Mouse (Mus musculus): ENCODE results near the gene Hist1h2bn. TPM values are rescaled to one million over a fixed set of nuclear protein-coding genes. Genes with fewer than 3 reads are reported as not detected.
A peak's percentile ranks its signal among the peaks of the same experiment; 100 is the strongest.
"Not testable (repeated sequence)": the region's sequence is repeated elsewhere in the genome, so short reads cannot be mapped to it uniquely, and the experiment has no call there.

Gene Hist1h2bn
- polyA plus RNA-seq (2015; fragmentation: Nextera tagmentation; extraction: Ambion mirVana), result 2.2 and 6.0 TPM in 2 replicates

DNA sequence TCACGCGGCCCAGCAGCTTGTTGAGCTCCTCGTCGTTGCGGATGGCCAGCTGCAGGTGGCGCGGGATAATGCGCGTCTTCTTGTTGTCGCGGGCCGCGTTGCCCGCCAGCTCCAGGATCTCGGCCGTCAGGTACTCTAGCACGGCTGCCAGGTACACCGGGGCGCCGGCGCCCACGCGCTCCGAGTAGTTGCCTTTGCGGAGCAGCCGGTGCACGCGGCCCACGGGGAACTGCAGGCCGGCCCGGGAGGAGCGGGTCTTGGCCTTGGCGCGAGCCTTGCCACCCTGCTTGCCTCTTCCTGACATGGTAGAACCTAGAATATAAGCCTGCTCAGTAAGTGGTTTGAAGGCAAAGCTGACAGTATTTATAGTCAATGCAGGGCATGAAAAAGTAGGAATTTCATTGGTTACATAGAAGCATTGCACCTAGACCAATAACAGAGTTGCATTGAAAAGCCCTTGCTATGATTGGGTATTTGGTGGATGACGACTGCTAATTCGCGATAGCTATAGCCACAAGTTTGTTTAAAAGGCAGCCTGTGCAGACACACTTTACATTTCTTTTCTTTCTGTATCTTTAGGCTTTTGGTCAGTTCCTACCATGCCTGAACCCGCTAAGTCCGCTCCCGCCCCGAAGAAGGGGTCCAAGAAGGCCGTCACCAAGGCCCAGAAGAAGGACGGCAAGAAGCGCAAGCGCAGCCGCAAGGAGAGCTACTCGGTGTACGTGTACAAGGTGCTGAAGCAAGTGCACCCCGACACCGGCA, at the start of gene Hist1h2bn, which contains the start of gene Hist1h2ak:
Gene Hist1h2bn (plus strand): TSS at position 600 of the 762 bp plus-strand sequence.
Gene Hist1h2ak (minus strand): TSS at position 304 of the 762 bp plus-strand sequence.
- under 1% methylated on average over 47 of the region's 50 CpGs for WGBS
- peak; percentile 95 for ATAC-seq (replicated peaks; ENCODE audit: low FRiP score)
- H3K9me3 ChIP-seq (replicated peaks), result not testable (repeated sequence)

DNA sequence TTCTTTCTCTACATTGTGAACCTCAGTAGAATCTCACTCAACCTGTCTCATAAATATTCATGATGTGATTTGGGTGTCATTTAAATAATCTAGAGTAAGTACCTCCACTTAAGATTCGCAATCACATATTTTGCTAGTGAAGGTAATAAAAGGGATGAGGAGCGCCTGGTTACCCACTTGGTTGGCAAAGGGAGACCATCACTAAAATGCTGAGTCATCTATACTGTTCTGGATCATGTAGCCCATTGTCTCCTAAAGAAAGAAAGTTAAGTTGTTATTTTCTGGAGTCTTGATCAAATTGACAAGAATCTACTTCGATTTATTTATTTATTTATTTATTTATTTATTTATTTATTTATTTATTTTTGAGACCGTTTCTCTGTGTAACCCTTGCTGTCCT, 47.3 kb upstream of the Hist1h2bn start:
- Histone ChIP-seq H3K27ac (no peak overlapping the region), H3K9me3 (replicated peaks) (no peaks in the 10 kb centered on the region), H3K36me3 (no peaks in the 10 kb centered on the region), H3K27me3 (no peaks in the 10 kb centered on the region), H3K4me2 (no peak overlapping the region), H3K9ac (no peak overlapping the region), H3K4me1 (0 out of 2 replicates have a peak, but pooled peaks cover 6% of the 10 kb centered on the region), H3K4me3 (replicated peaks) (no peak overlapping the region)
- ATAC-seq (replicated peaks; ENCODE audit: low FRiP score), result no peak
- 75% methylated on average over 4 of the region's 4 CpGs for WGBS

More for the DNA sequence above, at the start of gene Hist1h2bn, which contains the start of gene Hist1h2ak:
- peak within 1 kb of the TSS; percentile 61 for H3K9ac ChIP-seq
- H3K27ac ChIP-seq, result peak within 1 kb of the TSS; percentile 97
- H3K27me3 ChIP-seq, H3K36me3 ChIP-seq: not testable (repeated sequence)
- peak within 1 kb of the TSS; percentile 69 for H3K4me2 ChIP-seq
- H3K4me3 ChIP-seq (replicated peaks), result peak within 1 kb of the TSS; percentile 49
- H3K4me1 ChIP-seq, result peaks cover 19% of the 10 kb centered on the region; the same call in 1 of the 2 replicates

DNA sequence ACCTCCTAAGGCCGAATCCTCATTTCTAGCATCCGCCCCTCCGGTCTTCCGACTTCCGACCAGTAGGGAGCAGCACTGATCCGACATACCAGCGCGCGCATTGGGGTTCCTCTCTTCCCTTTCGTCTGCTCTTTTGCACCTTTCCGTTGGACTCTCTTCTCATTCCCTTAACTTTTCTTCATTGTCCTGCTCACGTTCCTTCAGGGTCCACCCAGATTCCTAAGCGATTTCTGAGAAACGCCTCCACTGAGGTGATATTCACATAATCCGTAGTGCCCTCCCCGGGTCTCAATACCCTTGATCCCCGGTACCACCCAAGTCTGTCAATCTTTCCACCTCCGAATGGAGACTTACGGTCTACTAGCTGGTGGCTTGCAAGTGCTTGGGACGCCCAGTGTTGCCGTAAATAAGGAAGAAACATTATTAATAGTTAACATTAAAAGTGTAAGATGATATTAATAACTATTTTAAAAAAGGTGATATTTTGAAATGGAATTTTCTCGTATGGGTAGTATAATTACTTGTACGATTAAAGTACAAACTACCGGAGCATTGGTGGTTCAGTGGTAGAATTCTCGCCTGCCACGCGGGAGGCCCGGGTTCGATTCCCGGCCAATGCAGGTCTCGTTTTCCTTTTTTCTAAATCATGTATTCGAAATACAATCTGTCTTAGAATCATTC, 43.8 kb upstream of the Hist1h2bn start:
- peak; percentile 76 for ATAC-seq (replicated peaks; ENCODE audit: low FRiP score)
- Histone ChIP-seq H3K4me3 (replicated peaks) (peak overlapping the region; percentile 77), H3K4me1 (peaks cover 13% of the 10 kb centered on the region), H3K4me2 (peak overlapping the region; percentile 75), H3K36me3 (no peaks in the 10 kb centered on the region), H3K9ac (peak overlapping the region; percentile 48; the same call in 1 of the 2 replicates), H3K27me3 (no peaks in the 10 kb centered on the region), H3K9me3 (replicated peaks) (no peaks in the 10 kb centered on the region), H3K27ac (peak overlapping the region; percentile 93)
- under 1% methylated on average over 32 of the region's 32 CpGs for WGBS

DNA sequence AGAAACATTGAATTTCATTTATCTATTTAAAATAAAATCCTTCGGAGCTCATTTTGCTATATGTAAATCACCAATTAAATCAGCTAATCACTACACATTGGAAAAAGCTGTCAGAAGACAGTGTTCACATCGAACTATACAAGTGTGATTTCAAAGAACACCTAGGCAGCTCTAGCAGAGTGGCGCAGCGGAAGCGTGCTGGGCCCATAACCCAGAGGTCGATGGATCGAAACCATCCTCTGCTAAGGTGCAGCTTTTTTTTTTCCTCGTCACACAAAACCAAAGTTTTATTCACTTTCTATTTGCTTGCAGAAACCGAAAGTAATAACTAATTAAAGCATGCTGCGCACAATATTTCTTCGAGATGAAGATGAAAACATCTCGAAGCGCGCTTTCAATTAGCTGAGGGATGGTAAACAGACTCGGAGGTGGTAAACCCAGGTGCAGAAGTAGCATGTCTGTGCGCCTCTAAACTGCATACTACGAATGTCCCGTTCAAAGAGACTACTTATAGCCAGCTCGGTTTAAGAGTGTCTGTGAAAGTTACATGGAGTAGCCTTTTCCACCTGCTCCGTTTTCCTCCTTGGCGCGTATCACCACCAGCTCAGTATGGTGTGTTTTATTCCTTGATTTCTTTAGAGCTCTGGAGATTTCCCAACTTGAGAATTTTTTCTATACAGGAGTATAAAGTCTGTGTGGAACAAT, 43.0 kb upstream of the Hist1h2bn start:
- ATAC-seq (replicated peaks; ENCODE audit: low FRiP score), result peak; percentile 80
- no peaks in the 10 kb centered on the region for H3K9me3 ChIP-seq (replicated peaks)
- no peaks in the 10 kb centered on the region for H3K36me3 ChIP-seq
- peak overlapping the region; percentile 45 for H3K9ac ChIP-seq
- peak overlapping the region; percentile 77 for H3K4me3 ChIP-seq (replicated peaks)
- WGBS, result 2% methylated on average over 22 of the region's 22 CpGs
- peaks cover 17% of the 10 kb centered on the region for H3K4me1 ChIP-seq
- no peaks in the 10 kb centered on the region for H3K27me3 ChIP-seq
- H3K4me2 ChIP-seq, result peak overlapping the region; percentile 75
- peak overlapping the region; percentile 54; the same call in 1 of the 2 replicates for H3K27ac ChIP-seq

DNA sequence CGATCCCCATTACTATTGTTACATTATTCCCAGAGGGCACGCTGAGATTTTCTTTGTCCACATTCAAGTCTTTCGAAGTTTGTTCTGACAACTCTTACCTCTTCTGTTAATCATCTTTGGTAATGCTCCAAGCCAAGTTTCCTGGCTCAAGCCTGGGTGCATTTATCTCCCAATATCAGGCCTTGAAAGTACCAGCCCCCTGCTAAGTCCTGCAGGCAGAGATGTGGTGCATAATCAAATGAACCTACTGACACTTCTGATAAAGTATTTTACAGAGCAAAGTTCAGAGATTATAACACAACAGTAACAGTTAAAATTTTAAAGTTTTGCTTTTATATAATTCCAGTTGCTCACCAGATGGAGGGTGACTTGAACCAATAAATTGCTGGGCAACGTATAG, 42.2 kb upstream of the Hist1h2bn start:
- Histone ChIP-seq H3K27ac (no peak overlapping the region), H3K36me3 (no peaks in the 10 kb centered on the region), H3K4me3 (replicated peaks) (peak overlapping the region; percentile 77), H3K4me2 (peak overlapping the region; percentile 75), H3K9me3 (replicated peaks) (no peaks in the 10 kb centered on the region), H3K9ac (peak overlapping the region; percentile 45; the same call in 1 of the 2 replicates), H3K4me1 (peaks cover 17% of the 10 kb centered on the region), H3K27me3 (no peaks in the 10 kb centered on the region)
- no peak for ATAC-seq (replicated peaks; ENCODE audit: low FRiP score)
- WGBS, result 28% methylated on average over 4 of the region's 4 CpGs

DNA sequence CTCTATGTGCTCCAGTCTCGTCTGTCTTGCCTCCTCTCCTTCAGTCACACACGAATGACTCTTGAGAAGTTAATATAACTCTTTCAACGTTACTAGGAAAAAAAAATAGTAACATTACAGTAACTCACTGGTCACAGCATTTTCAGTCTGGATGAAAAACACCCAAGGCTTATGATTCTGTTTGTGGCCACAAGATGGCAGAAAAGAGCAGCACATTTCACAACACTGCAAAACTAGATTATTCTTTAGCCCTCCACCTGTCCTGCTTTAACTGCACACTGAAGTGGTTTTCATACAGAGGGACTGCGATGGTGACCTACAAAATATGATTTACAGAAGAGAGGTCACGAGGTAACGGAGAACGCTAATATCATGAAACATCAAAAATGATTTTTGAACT, 39.2 kb upstream of the Hist1h2bn start:
- H3K27me3 ChIP-seq, result no peaks in the 10 kb centered on the region
- peak overlapping the region; percentile 98 for H3K27ac ChIP-seq
- ATAC-seq (replicated peaks; ENCODE audit: low FRiP score), result no peak
- H3K9ac ChIP-seq, result peak overlapping the region; percentile 67; the same call in 1 of the 2 replicates
- H3K4me1 ChIP-seq, result peaks cover 30% of the 10 kb centered on the region
- under 1% methylated on average over 7 of the region's 7 CpGs for WGBS
- H3K9me3 ChIP-seq (replicated peaks), result no peaks in the 10 kb centered on the region
- H3K36me3 ChIP-seq, result no peaks in the 10 kb centered on the region
- peak overlapping the region; percentile 49 for H3K4me3 ChIP-seq (replicated peaks)
- peak overlapping the region; percentile 79 for H3K4me2 ChIP-seq

DNA sequence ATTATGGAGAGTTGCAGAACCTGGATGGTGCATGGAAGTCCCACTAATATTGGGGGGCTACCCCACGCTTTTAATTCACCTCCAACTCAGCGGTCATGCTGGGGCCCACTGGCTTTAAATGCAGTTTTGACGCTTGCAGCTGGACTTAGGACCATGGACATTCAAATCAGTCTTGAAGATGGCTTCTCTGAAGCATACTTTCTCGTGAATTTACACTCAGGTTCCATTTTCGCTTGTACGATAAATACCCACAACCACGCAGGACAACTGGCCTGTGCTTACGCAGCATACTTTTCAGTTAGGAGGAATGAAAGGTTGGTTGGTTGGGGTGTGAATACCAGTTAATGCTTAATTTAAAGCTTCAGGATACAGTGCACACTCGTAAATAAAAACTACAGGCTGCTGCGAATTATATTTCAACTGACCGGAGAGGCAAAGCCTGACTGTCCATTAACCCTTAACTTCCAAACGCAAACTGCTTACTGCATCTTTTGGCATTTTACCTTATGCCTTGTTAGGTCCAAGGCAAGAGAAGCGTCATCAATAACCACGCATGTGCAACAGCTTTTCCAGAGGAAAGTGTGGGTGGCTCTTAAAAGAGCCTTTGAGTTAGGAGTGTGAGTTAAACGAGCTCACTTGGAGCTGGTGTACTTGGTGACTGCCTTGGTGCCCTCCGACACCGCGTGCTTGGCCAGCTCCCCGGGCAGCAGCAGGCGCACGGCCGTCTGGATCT, 38.6 kb upstream of the Hist1h2bn start:
- ATAC-seq (replicated peaks; ENCODE audit: low FRiP score), result no peak
- H3K27ac ChIP-seq, result peak overlapping the region; percentile 98
- no peaks in the 10 kb centered on the region for H3K9me3 ChIP-seq (replicated peaks)
- WGBS, result under 1% methylated on average over 22 of the region's 22 CpGs
- H3K9ac ChIP-seq, result peak overlapping the region; percentile 67
- H3K27me3 ChIP-seq, result no peaks in the 10 kb centered on the region
- peak overlapping the region; percentile 49 for H3K4me3 ChIP-seq (replicated peaks)
- H3K36me3 ChIP-seq, result no peaks in the 10 kb centered on the region
- H3K4me1 ChIP-seq, result peaks cover 36% of the 10 kb centered on the region
- peak overlapping the region; percentile 79 for H3K4me2 ChIP-seq

DNA sequence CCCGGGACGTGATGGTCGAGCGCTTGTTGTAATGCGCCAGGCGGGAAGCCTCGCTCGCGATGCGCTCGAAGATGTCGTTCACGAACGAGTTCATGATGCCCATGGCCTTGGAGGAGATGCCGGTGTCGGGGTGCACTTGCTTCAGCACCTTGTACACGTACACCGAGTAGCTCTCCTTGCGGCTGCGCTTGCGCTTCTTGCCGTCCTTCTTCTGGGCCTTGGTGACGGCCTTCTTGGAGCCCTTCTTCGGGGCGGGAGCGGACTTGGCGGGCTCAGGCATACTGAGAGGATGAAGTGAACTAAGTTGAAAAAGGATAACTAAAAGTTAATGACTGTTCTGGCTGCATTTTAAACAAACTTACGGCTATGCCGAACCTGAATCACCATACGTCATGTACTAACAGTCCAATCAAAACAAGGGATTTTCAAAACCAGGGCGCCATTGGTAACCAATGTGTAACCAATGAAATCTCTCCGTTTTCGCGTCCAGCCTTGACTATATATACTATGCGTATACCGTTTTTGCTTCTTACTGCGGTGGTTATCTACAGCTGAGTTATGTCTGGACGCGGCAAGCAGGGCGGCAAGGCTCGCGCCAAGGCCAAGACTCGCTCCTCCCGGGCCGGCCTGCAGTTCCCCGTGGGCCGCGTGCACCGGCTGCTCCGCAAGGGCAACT, 37.9 kb upstream of the Hist1h2bn start, which contains the start of the genes Hist1h2bl and Hist1h2ai:
Gene Hist1h2bl (minus strand): TSS at position 280 of the 676 bp plus-strand sequence.
Gene Hist1h2ai (plus strand): TSS at position 559 of the 676 bp plus-strand sequence.
- H3K27me3 ChIP-seq; H3K36me3 ChIP-seq; H3K9me3 ChIP-seq (replicated peaks): not testable (repeated sequence)
- WGBS, result under 1% methylated on average over 37 of the region's 50 CpGs
- Histone ChIP-seq H3K27ac (peak within 1 kb of the TSS; percentile 98), H3K9ac (peak within 1 kb of the TSS; percentile 67), H3K4me1 (peaks cover 42% of the 10 kb centered on the region), H3K4me3 (replicated peaks) (peak within 1 kb of the TSS; percentile 49), H3K4me2 (peak within 1 kb of the TSS; percentile 79)
- ATAC-seq (replicated peaks; ENCODE audit: low FRiP score), result peak; percentile 94

DNA sequence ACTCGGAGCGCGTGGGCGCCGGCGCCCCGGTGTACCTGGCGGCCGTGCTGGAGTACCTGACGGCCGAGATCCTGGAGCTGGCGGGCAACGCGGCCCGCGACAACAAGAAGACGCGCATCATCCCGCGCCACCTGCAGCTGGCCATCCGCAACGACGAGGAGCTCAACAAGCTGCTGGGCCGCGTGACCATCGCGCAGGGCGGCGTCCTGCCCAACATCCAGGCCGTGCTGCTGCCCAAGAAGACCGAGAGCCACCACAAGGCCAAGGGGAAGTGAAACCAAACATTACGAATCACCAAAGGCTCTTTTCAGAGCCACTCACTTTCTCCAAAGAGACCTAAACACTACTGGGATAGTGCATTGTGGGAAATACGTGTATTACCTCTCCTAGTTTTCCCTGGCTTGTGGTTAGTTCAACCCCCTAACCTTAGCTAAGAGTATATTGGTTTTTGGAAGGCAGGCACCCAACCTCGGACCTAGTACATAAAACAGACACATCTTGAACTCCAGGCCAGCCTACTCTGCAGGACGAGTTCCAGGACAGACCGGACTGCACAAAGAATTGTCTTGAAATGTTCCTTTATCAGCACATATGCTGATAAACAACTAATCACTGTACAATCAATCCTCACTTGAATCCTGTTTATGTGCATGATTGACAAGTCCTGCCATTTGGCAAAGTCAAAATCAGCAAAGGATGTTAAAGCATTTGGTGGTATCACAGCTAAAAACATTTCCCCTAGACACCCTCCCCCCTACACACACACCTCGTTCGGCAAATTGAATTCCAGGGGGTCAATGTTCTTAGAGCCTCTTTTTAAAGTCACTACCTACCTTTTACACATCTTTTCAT, 37.2 kb upstream of the Hist1h2bn start:
- ATAC-seq (replicated peaks; ENCODE audit: low FRiP score), result 0 out of 2 replicates have a peak, but pooled peaks have one; percentile 0
- not testable (repeated sequence) for H3K27me3 ChIP-seq; H3K9me3 ChIP-seq (replicated peaks); H3K36me3 ChIP-seq
- peak overlapping the region; percentile 49 for H3K4me3 ChIP-seq (replicated peaks)
- peak overlapping the region; percentile 79 for H3K4me2 ChIP-seq
- WGBS, result 0% methylated on average over 15 of the region's 38 CpGs
- peaks cover 37% of the 10 kb centered on the region for H3K4me1 ChIP-seq
- H3K9ac ChIP-seq, result peak overlapping the region; percentile 65
- peak overlapping the region; percentile 98 for H3K27ac ChIP-seq
